Mouse (Mus musculus) forebrain, embryonic 14.5 days (tissue): Measurements from ENCODE around the gene Nr4a1. TPM values are rescaled to one million over a fixed set of nuclear protein-coding genes. Genes with fewer than 3 reads are reported as not detected.

Experiments
- ATAC-seq: fragments of 200-750 bp; cut with Nextera tagmentation; 2 replicates; pipeline ENCODE4 v1.8.0; 2017; ENCODE audit warnings: mild to moderate bottlenecking, moderate library complexity
- DNase-seq: peaks from one replicate; pipeline ENCODE4 v3.0.0-alpha.2; 2015; ENCODE audit warnings: low spot score
- H3K27ac ChIP-seq: fragments of 300-500 bp; sonication (generic); 2 replicates; pipeline ENCODE4 v1.5.1; 2014; ENCODE audit warnings: low read depth, mild to moderate bottlenecking, control low read depth, low read length, moderate library complexity
- H3K27me3 ChIP-seq: fragments of 300-500 bp; sonication (generic); replicated peaks from 2 replicates; pipeline ENCODE4 v1.6.1; 2014; ENCODE audit warnings: low read length, control low read depth, mixed read lengths; ENCODE audit not compliant: control insufficient read depth, insufficient read depth
- H3K36me3 ChIP-seq: fragments of 300-500 bp; sonication (generic); 2 replicates; pipeline ENCODE4 v1.6.1; 2014; ENCODE audit warnings: low read length, control low read depth; ENCODE audit not compliant: control insufficient read depth, insufficient read depth
- H3K4me1 ChIP-seq: fragments of 300-500 bp; sonication (generic); 2 replicates; pipeline ENCODE4 v1.6.1; 2014; ENCODE audit warnings: antibody characterized with exemption, low read length, control low read depth; ENCODE audit not compliant: control insufficient read depth, insufficient read depth
- H3K4me2 ChIP-seq: fragments of 300-500 bp; sonication (generic); 2 replicates; pipeline ENCODE4 v1.6.1; 2014; ENCODE audit warnings: mild to moderate bottlenecking, control low read depth, low read length
- H3K4me3 ChIP-seq: fragments of 300-500 bp; sonication (generic); 2 replicates; pipeline ENCODE4 v1.5.1; 2014; ENCODE audit warnings: low read depth, low read length, control low read depth
- H3K9ac ChIP-seq: fragments of 300-500 bp; sonication (generic); 2 replicates; pipeline ENCODE4 v1.6.1; 2014; ENCODE audit warnings: mild to moderate bottlenecking, low read length, control low read depth, moderate library complexity
- H3K9me3 ChIP-seq: fragments of 300-500 bp; sonication (generic); replicated peaks from 2 replicates; pipeline ENCODE4 v1.6.1; 2016; ENCODE audit warnings: low read length, control low read depth, mixed read lengths; ENCODE audit not compliant: control insufficient read depth
- whole genome bisulfite sequencing: fragments of 180-500 bp; shearing (Covaris S2); extraction: QIAGEN DNeasy Blood & Tissue Kit; methylation state at CpG from one replicate; pipeline ENCODE4 v1.1.7; 2014; 5-methylcytosine and 5-hydroxymethylcytosine counted together
- polyA plus RNA-seq: library from polyadenylated mRNA; unstranded; fragments of >200 nt; fragmentation: Nextera tagmentation; extraction: Ambion mirVana; gene quantifications from 2 replicates; pipeline ENCODE4 v1.2.1, GENCODE M21; 2014

The Nr4a1 gene
- polyA plus RNA-seq, 1 experiment from 2014 or later: 2.1 TPM

DNA sequence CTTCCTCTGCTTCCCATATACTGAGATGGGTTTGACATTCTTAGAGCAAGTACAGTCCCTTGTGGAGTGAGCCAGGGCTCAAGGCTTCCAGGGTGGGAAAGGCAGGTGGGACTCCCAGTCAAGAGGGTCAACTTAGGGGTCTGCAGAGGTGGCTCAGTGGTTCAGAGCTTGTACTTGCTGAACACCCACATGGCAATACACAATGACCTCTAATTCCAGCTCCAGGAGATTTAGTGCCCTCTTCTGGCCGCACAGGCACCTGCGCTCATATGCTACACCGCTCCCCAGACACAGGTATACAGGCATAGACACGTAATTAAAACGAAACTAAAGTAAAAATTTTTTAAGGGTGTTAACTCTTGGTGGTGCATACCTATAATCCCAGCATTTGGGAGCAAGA is 69.4 kb downstream of the Nr4a1 start:
- Histone ChIP-seq H3K27me3 (no peaks in the 10 kb centered on the region), H3K36me3 (no peaks in the 10 kb centered on the region), H3K9me3 (no peaks in the 10 kb centered on the region), H3K4me2 (no peak overlapping the region), H3K4me1 (no peaks in the 10 kb centered on the region), H3K4me3 (no peak overlapping the region), H3K27ac (no peak overlapping the region), H3K9ac (no peak overlapping the region)
- 95% methylated on average over 5 of the region's 5 CpGs for WGBS
- DNase-seq (no peak), ATAC-seq (no peak)

Other genes starting within 250 kb of the Nr4a1 start
- gene Gm47841, start 206.9 kb upstream of the Nr4a1 start, polyA plus RNA-seq: not detected in 2 replicates
- gene Fignl2, start 175.7 kb upstream of the Nr4a1 start, polyA plus RNA-seq: 0.09 TPM in 1 of 2 replicates, not detected in the other
- not detected in 2 replicates for gene Ankrd33, start 138.5 kb upstream of the Nr4a1 start, polyA plus RNA-seq
- 4.1 and 4.2 TPM in 2 replicates for gene Acvrl1, start 125.7 kb upstream of the Nr4a1 start, polyA plus RNA-seq
- 24.7 and 33.5 TPM in 2 replicates for gene Acvr1b, start 80.2 kb upstream of the Nr4a1 start, polyA plus RNA-seq
- gene Grasp, start 30.1 kb upstream of the Nr4a1 start, polyA plus RNA-seq: 0.93 and 1.0 TPM in 2 replicates
- gene Atg101, start 30.0 kb downstream of the Nr4a1 start, polyA plus RNA-seq: 82.3 and 83.1 TPM in 2 replicates
- 0.25 TPM in 2 replicates for gene 6030408B16Rik, start 38.9 kb downstream of the Nr4a1 start, polyA plus RNA-seq
- not detected in 2 replicates for gene Krt80, start 115.9 kb downstream of the Nr4a1 start, polyA plus RNA-seq
- 0.66 and 0.75 TPM in 2 replicates for gene Krt7, start 156.8 kb downstream of the Nr4a1 start, polyA plus RNA-seq
- gene Krt87, start 184.5 kb downstream of the Nr4a1 start, polyA plus RNA-seq: 0.12 TPM in 1 of 2 replicates, not detected in the other
- gene Krt88, start 193.5 kb downstream of the Nr4a1 start, polyA plus RNA-seq: not detected in 2 replicates
- not detected in 2 replicates for gene Krt81, start 209.5 kb downstream of the Nr4a1 start, polyA plus RNA-seq
- not detected in 2 replicates for gene Krt86, start 219.2 kb downstream of the Nr4a1 start, polyA plus RNA-seq
- gene Krt83, start 237.2 kb downstream of the Nr4a1 start, polyA plus RNA-seq: not detected in 2 replicates